Mouse (Mus musculus) spleen, postnatal 4 days (tissue): ENCODE results near the gene Lim2.

ENCODE experiments used
- DNase-seq, 2 experiments: peaks; one replicate each; pipeline ENCODE4 v3.0.0; 2022; ENCODE audit warnings: low spot score in 2 of 2

Lim2 gene

GRCm38 (mm10) chr7:43443917-43444293, 16.4 kb downstream of the Lim2 start, which contains the start of the genes Etfb and Gm45233:
Gene Etfb (plus strand): TSS chr7:43444083.
Gene Gm45233 (plus strand): TSS chr7:43444128.
- peak; percentile 90 to 94 for DNase-seq

- DNase-seq: no peak
Measured at GRCm38 (mm10) chr7:43447801-43448200, 20.3 kb downstream of the Lim2 start.

- DNase-seq: no peak
Measured at GRCm38 (mm10) chr7:43448246-43448645, 20.8 kb downstream of the Lim2 start.

GRCm38 (mm10) chr7:43449811-43450210, 22.3 kb downstream of the Lim2 start:
- no peak for DNase-seq

GRCm38 (mm10) chr7:43451726-43452125, 24.3 kb downstream of the Lim2 start:
- DNase-seq: no peak

- DNase-seq: peak; percentile 60 to 78
Measured at GRCm38 (mm10) chr7:43452609-43453008, 25.1 kb downstream of the Lim2 start.

GRCm38 (mm10) chr7:43453599-43454355, 26.3 kb downstream of the Lim2 start:
- no peak for DNase-seq

- no peak for DNase-seq
Measured at GRCm38 (mm10) chr7:43454371-43454770, 26.9 kb downstream of the Lim2 start.

GRCm38 (mm10) chr7:43462851-43463250, 35.4 kb downstream of the Lim2 start, which contains the start of gene Vsig10l:
Gene Vsig10l (plus strand): TSS chr7:43463151.
- no peak for DNase-seq

GRCm38 (mm10) chr7:43463976-43464375, 36.5 kb downstream of the Lim2 start:
- no peak for DNase-seq

GRCm38 (mm10) chr7:43464864-43465343, 37.4 kb downstream of the Lim2 start:
- no peak for DNase-seq

- DNase-seq: peak; percentile 89 to 92
Measured at GRCm38 (mm10) chr7:43465344-43466098, 38.1 kb downstream of the Lim2 start.

- peak; percentile 79 to 91 for DNase-seq
Measured at GRCm38 (mm10) chr7:43466099-43466694, 38.7 kb downstream of the Lim2 start.

- DNase-seq: peak; percentile 32 to 76
Measured at GRCm38 (mm10) chr7:43470373-43470772, 42.9 kb downstream of the Lim2 start.

GRCm38 (mm10) chr7:43475706-43476105, 48.2 kb downstream of the Lim2 start:
- DNase-seq: no peak

GRCm38 (mm10) chr7:43476376-43476775, 48.9 kb downstream of the Lim2 start:
- no peak for DNase-seq

GRCm38 (mm10) chr7:43481191-43481590, 53.7 kb downstream of the Lim2 start:
- DNase-seq: no peak

GRCm38 (mm10) chr7:43482090-43482716, 54.7 kb downstream of the Lim2 start:
- no peak for DNase-seq

GRCm38 (mm10) chr7:43483236-43483635, 55.8 kb downstream of the Lim2 start:
- DNase-seq: no peak
